ENCODE assay signal across 8 mouse cellular contexts in genomic region chr7:126481699-126482098, GRCm38 (mm10). TPM values are rescaled to one million over a fixed set of nuclear protein-coding genes. Genes with fewer than 3 reads are reported as not detected.
DNase-seq lines count a peak whose midpoint lies in the region; ATAC-seq and TF ChIP-seq lines count a peak whose summit lies in the region.

No protein-coding gene starts in this region.

- ATAC-seq in erythroblast, adult 5-6 weeks (replicated peaks; ENCODE audit: low FRiP score, poor library complexity, severe bottlenecking), result 0 out of 2 replicates have a peak, but pooled peaks have one; percentile 56
- peak; percentile 72; the same call in 1 of the 2 replicates for ATAC-seq in neutrophil, adult 5-6 weeks (ENCODE audit: extremely low read depth, insufficient number of reproducible peaks, low FRiP score, poor library complexity, severe bottlenecking)

- TF ChIP-seq CTCF in lung, adult 2 months (IDR thresholded peaks at IDR 0.05; ENCODE audit: insufficient read depth, low read length), result peak; percentile 20; the same call in 1 of the 2 replicates

- DNase-seq in embryo, embryonic 10.5 days (ENCODE audit: low spot score), result peak; percentile 74
- no peak for DNase-seq in embryo, embryonic 11 days
- DNase-seq in lung, adult 2 months, result no peak
- DNase-seq in lung, adult 18-20 months, result no peak
- DNase-seq in thymus, postnatal 14 days, result no peak
- DNase-seq in thymus, adult 18-20 months, result no peak

- no peaks in the 10 kb centered on the region for H3K4me1 ChIP-seq in lung, adult 2 months (ENCODE audit: control insufficient read depth, insufficient read depth, low read length)

- H3K4me3 ChIP-seq in lung, adult 2 months (replicated peaks; ENCODE audit: extremely low read depth, low read depth, low read length), result peak overlapping the region; percentile 50

- 18% methylated on average over 5 of the region's 5 CpGs for WGBS in lung, adult 2 months

- no peak for TF ChIP-seq POLR2A in lung, adult 2 months (IDR thresholded peaks at IDR 0.05; ENCODE audit: borderline replicate concordance, extremely low read depth, low read depth, low read length)

RNA-seq across cellular contexts. Expression of gene Tufm, which starts 5.5 kb away (rescaled TPM):
- polyA plus RNA-seq in lung, adult 2 months (2012; rRNA removed), result 53.1 and 71.0 TPM in 2 replicates
- total RNA-seq in erythroblast, adult 5-6 weeks (2015; ENCODE audit: low replicate concordance), result 11.3 and 12.5 TPM in 2 replicates
- total RNA-seq in erythroblast, adult 5-6 weeks (2017; ENCODE audit: low replicate concordance), result 7.3 and 8.2 TPM in 2 replicates
- 33.6 and 38.4 TPM in 2 replicates for total RNA-seq in neutrophil, adult 5-6 weeks (2017)

RNA-seq across cellular contexts. Expression of gene Sh2b1, which starts 6.5 kb away (rescaled TPM):
- 58.1 and 62.4 TPM in 2 replicates for polyA plus RNA-seq in lung, adult 2 months (2012; rRNA removed)
- total RNA-seq in erythroblast, adult 5-6 weeks (2015; ENCODE audit: low replicate concordance), result 4.0 and 7.7 TPM in 2 replicates
- 6.6 and 19.6 TPM in 2 replicates for total RNA-seq in erythroblast, adult 5-6 weeks (2017; ENCODE audit: low replicate concordance)
- total RNA-seq in neutrophil, adult 5-6 weeks (2017), result 30.0 and 34.0 TPM in 2 replicates

RNA-seq across cellular contexts. Expression of gene Atp2a1, which starts 18.8 kb away (rescaled TPM):
- 10.7 and 289 TPM in 2 replicates for polyA plus RNA-seq in lung, adult 2 months (2012; rRNA removed)
- total RNA-seq in erythroblast, adult 5-6 weeks (2015; ENCODE audit: low replicate concordance), result not detected in 2 replicates
- not detected in 2 replicates for total RNA-seq in erythroblast, adult 5-6 weeks (2017; ENCODE audit: low replicate concordance)
- total RNA-seq in neutrophil, adult 5-6 weeks (2017), result 0.37 and 1.6 TPM in 2 replicates

RNA-seq across cellular contexts. Expression of gene Atxn2l, which starts 21.5 kb away (rescaled TPM):
- polyA plus RNA-seq in lung, adult 2 months (2012; rRNA removed), result 152 and 216 TPM in 2 replicates
- total RNA-seq in erythroblast, adult 5-6 weeks (2015; ENCODE audit: low replicate concordance), result 35.2 and 47.2 TPM in 2 replicates
- total RNA-seq in erythroblast, adult 5-6 weeks (2017; ENCODE audit: low replicate concordance), result 28.8 and 35.0 TPM in 2 replicates
- 76.4 and 87.3 TPM in 2 replicates for total RNA-seq in neutrophil, adult 5-6 weeks (2017)

RNA-seq across cellular contexts. Expression of gene Rabep2, which starts 53.1 kb away (rescaled TPM):
- 31.4 and 33.2 TPM in 2 replicates for polyA plus RNA-seq in lung, adult 2 months (2012; rRNA removed)
- 2.3 and 2.9 TPM in 2 replicates for total RNA-seq in erythroblast, adult 5-6 weeks (2015; ENCODE audit: low replicate concordance)
- total RNA-seq in erythroblast, adult 5-6 weeks (2017; ENCODE audit: low replicate concordance), result 2.0 and 4.3 TPM in 2 replicates
- 117 and 130 TPM in 2 replicates for total RNA-seq in neutrophil, adult 5-6 weeks (2017)
